Mouse (Mus musculus) lung, postnatal 10 days (tissue): ENCODE data around the gene Marveld3.

Experiments used
- DNase-seq: peaks from one replicate; pipeline ENCODE4 v3.0.0; 2021

Marveld3 gene

GRCm38 (mm10) chr8:109963421-109963820 is 1.4 kb upstream of the Marveld3 start:
- no peak for DNase-seq

- DNase-seq: no peak
Measured at GRCm38 (mm10) chr8:109962896-109963295, 893 bp upstream of the Marveld3 start.

- no peak for DNase-seq
Measured at GRCm38 (mm10) chr8:109959112-109959511, 2.9 kb downstream of the Marveld3 start.

- DNase-seq: no peak
Measured at GRCm38 (mm10) chr8:109958036-109958655, 3.9 kb downstream of the Marveld3 start.

- peak; percentile 53 for DNase-seq
Measured at GRCm38 (mm10) chr8:109957167-109958028, 4.6 kb downstream of the Marveld3 start.

- DNase-seq: peak; percentile 46
Measured at GRCm38 (mm10) chr8:109954486-109954948, 7.5 kb downstream of the Marveld3 start.

GRCm38 (mm10) chr8:109952171-109952570 is 9.8 kb downstream of the Marveld3 start:
- no peak for DNase-seq

- DNase-seq: no peak
Measured at GRCm38 (mm10) chr8:109948285-109948564, 13.8 kb downstream of the Marveld3 start.

GRCm38 (mm10) chr8:109947447-109948284 is 14.3 kb downstream of the Marveld3 start:
- DNase-seq: peak; percentile 37

GRCm38 (mm10) chr8:109946272-109946671 is 15.7 kb downstream of the Marveld3 start:
- DNase-seq: no peak

GRCm38 (mm10) chr8:109945694-109946093 is 16.3 kb downstream of the Marveld3 start:
- DNase-seq: no peak

- no peak for DNase-seq
Measured at GRCm38 (mm10) chr8:109945153-109945632, 16.8 kb downstream of the Marveld3 start.

GRCm38 (mm10) chr8:109941606-109942360 is 20.2 kb downstream of the Marveld3 start:
- DNase-seq: no peak

GRCm38 (mm10) chr8:109920406-109921390 is 41.3 kb downstream of the Marveld3 start:
- peak; percentile 36 for DNase-seq

- peak; percentile 73 for DNase-seq
Measured at GRCm38 (mm10) chr8:109917277-109917676, 44.7 kb downstream of the Marveld3 start.

GRCm38 (mm10) chr8:109907376-109907775 is 54.6 kb downstream of the Marveld3 start:
- no peak for DNase-seq

GRCm38 (mm10) chr8:109906907-109907306 is 55.1 kb downstream of the Marveld3 start:
- no peak for DNase-seq

- DNase-seq: no peak
Measured at GRCm38 (mm10) chr8:109904928-109905668, 56.9 kb downstream of the Marveld3 start.

- DNase-seq: no peak
Measured at GRCm38 (mm10) chr8:109903909-109904469, 58.0 kb downstream of the Marveld3 start.

GRCm38 (mm10) chr8:109902379-109902778 is 59.6 kb downstream of the Marveld3 start:
- no peak for DNase-seq
